Mouse (Mus musculus): Measurements from ENCODE around the gene Serping1.

DNA sequence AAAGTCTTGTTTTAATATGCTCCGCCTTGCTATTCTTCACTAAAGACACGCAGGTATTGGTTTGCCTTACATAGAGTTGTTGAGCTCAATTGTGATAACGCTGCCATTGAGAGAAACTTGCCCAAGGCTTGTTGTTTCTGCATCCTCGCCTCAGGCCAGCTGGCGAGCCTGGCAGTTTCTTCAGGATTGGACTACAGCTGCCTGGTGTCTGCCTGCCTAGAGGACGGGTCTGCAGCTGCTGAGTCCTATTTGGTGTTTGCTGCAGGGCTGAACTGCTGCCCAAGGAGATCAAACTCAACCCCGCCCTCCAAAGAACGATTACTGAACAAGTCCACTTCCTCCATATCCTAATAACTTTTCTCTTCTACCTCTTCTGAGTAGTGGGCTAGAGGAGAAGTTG is 14.5 kb downstream of the Serping1 start:
- TF ChIP-seq CTCF (IDR thresholded peaks at IDR 0.05; ENCODE audit: borderline replicate concordance, control insufficient read depth, extremely low read depth, insufficient read depth, low read length, poor library complexity) (no peak), POLR2A (IDR thresholded peaks at IDR 0.05; ENCODE audit: control insufficient read depth, extremely low read depth, insufficient read depth, low read length, poor library complexity) (no peak)

Measured in thymus, adult 2 months (tissue).